Mouse (Mus musculus) embryonic facial prominence, embryonic 12.5 days (tissue): ENCODE measurements around the gene Dgkh. TPM values are rescaled to one million over a fixed set of nuclear protein-coding genes. Genes with fewer than 3 reads are reported as not detected.

Source experiments
- polyA plus RNA-seq: library from polyadenylated mRNA; unstranded; fragments of >200 nt; fragmentation: Nextera tagmentation; extraction: Ambion mirVana; gene quantifications from 2 replicates; pipeline ENCODE4 v1.2.1, GENCODE M21; 2016

The Dgkh gene
- polyA plus RNA-seq, 1 experiment from 2014 or later = 2.2 TPM

Other genes with a start within 250 kb of the Dgkh start
- 23.5 and 26.2 TPM in 2 replicates for gene Akap11, start 196.0 kb downstream of the Dgkh start, polyA plus RNA-seq
- 10.3 and 10.6 TPM in 2 replicates for gene Vwa8, start 116.3 kb upstream of the Dgkh start, polyA plus RNA-seq